ENCODE assay signal across 8 mouse cellular contexts in genomic region chr2:181038644-181039355, GRCm38 (mm10). TPM values are rescaled to one million over a fixed set of nuclear protein-coding genes. Genes with fewer than 3 reads are reported as not detected.
DNase-seq lines count a peak whose midpoint lies in the region; ATAC-seq and TF ChIP-seq lines count a peak whose summit lies in the region.

No protein-coding gene starts in this region.

- peaks cover 21% of the 10 kb centered on the region for H3K4me1 ChIP-seq in forebrain, embryonic 14.5 days (ENCODE audit: control insufficient read depth, insufficient read depth, low read length)
- peaks cover 13% of the 10 kb centered on the region for H3K4me1 ChIP-seq in kidney, postnatal 0 days (replicated peaks; ENCODE audit: insufficient read depth, low read length)
- H3K4me1 ChIP-seq in midbrain, embryonic 16.5 days (ENCODE audit: control insufficient read depth, insufficient read depth, low read length), result peaks cover 37% of the 10 kb centered on the region

- 1% methylated on average over 52 of the region's 63 CpGs for WGBS in forebrain, embryonic 14.5 days
- WGBS in kidney, postnatal 0 days, result under 1% methylated on average over 55 of the region's 63 CpGs
- WGBS in midbrain, embryonic 16.5 days, result under 1% methylated on average over 59 of the region's 63 CpGs

- no peaks in the 10 kb centered on the region for H3K9me3 ChIP-seq in forebrain, embryonic 14.5 days (replicated peaks; ENCODE audit: control insufficient read depth, low read length)
- H3K9me3 ChIP-seq in kidney, postnatal 0 days (replicated peaks; ENCODE audit: low read length), result no peaks in the 10 kb centered on the region
- no peaks in the 10 kb centered on the region for H3K9me3 ChIP-seq in midbrain, embryonic 16.5 days (replicated peaks; ENCODE audit: control insufficient read depth, low read length, poor library complexity, severe bottlenecking)

- peaks cover 18% of the 10 kb centered on the region for H3K27me3 ChIP-seq in forebrain, embryonic 14.5 days (replicated peaks; ENCODE audit: control insufficient read depth, insufficient read depth, low read length)
- H3K27me3 ChIP-seq in kidney, postnatal 0 days (ENCODE audit: insufficient read depth, low read length), result 0 out of 2 replicates have a peak, but pooled peaks cover 10% of the 10 kb centered on the region
- H3K27me3 ChIP-seq in midbrain, embryonic 16.5 days (ENCODE audit: control insufficient read depth, insufficient read depth, low read depth, low read length), result no peaks in the 10 kb centered on the region

- ATAC-seq in forebrain, embryonic 14.5 days, result peak; percentile 63
- 0 out of 2 replicates have a peak, but pooled peaks have one; percentile 12 for ATAC-seq in kidney, postnatal 0 days (replicated peaks; ENCODE audit: low FRiP score, low read depth)
- ATAC-seq in midbrain, embryonic 16.5 days, result peak; percentile 12; the same call in 1 of the 2 replicates
- no peak for ATAC-seq in activated CD4-positive, CD25-positive, alpha-beta regulatory T cell, adult 4 months

- no peak for TF ChIP-seq CTCF in layer of hippocampus, adult 2 months (conservative IDR thresholded peaks at IDR 0.05)
- TF ChIP-seq CTCF in kidney, postnatal 0 days (IDR thresholded peaks at IDR 0.05; ENCODE audit: low read depth), result no peak

- H3K9ac ChIP-seq in forebrain, embryonic 14.5 days (ENCODE audit: low read length), result peak overlapping the region; percentile 62
- H3K9ac ChIP-seq in kidney, postnatal 0 days (ENCODE audit: low read depth, low read length), result peak overlapping the region; percentile 49; the same call in 1 of the 2 replicates
- peak overlapping the region; percentile 81 for H3K9ac ChIP-seq in midbrain, embryonic 16.5 days (ENCODE audit: low read depth, low read length)

- H3K36me3 ChIP-seq in forebrain, embryonic 14.5 days (ENCODE audit: control insufficient read depth, insufficient read depth, low read length), result no peaks in the 10 kb centered on the region
- no peaks in the 10 kb centered on the region for H3K36me3 ChIP-seq in kidney, postnatal 0 days (ENCODE audit: insufficient read depth, low read length)
- no peaks in the 10 kb centered on the region for H3K36me3 ChIP-seq in midbrain, embryonic 16.5 days (ENCODE audit: control insufficient read depth, insufficient read depth, low read length)

- H3K27ac ChIP-seq in layer of hippocampus, adult 2 months, result peak overlapping the region; percentile 65
- H3K27ac ChIP-seq in forebrain, embryonic 14.5 days (ENCODE audit: low read depth, low read length), result no peak overlapping the region
- no peak overlapping the region for H3K27ac ChIP-seq in kidney, postnatal 0 days
- H3K27ac ChIP-seq in midbrain, embryonic 16.5 days (ENCODE audit: low read length), result peak overlapping the region; percentile 64

- peak overlapping the region; percentile 92 for H3K4me2 ChIP-seq in forebrain, embryonic 14.5 days (ENCODE audit: low read length)
- peak overlapping the region; percentile 96 for H3K4me2 ChIP-seq in kidney, postnatal 0 days (ENCODE audit: low read length)
- H3K4me2 ChIP-seq in midbrain, embryonic 16.5 days (ENCODE audit: low read length), result peak overlapping the region; percentile 85

- DNase-seq in layer of hippocampus, adult 2 months (ENCODE audit: low spot score in 2 of 2), result no peak
- DNase-seq in layer of hippocampus, adult 11-12 months (ENCODE audit: low spot score), result no peak
- peak; percentile 61 to 62 for DNase-seq in adrenal gland, postnatal 36 days
- DNase-seq in forebrain, embryonic 14.5 days (ENCODE audit: low spot score), result peak; percentile 45
- peak; percentile 25 for DNase-seq in kidney, postnatal 0 days (ENCODE audit: low spot score)
- DNase-seq in c-Kit-positive CD71-positive TER-119-positive erythroid progenitor cells, embryonic 14.5 days (ENCODE audit: low spot score), result no peak

- peak overlapping the region; percentile 65 for H3K4me3 ChIP-seq in layer of hippocampus, adult 2 months
- H3K4me3 ChIP-seq in forebrain, embryonic 14.5 days (ENCODE audit: low read depth, low read length), result peak overlapping the region; percentile 59
- peak overlapping the region; percentile 55 for H3K4me3 ChIP-seq in kidney, postnatal 0 days (replicated peaks; ENCODE audit: low read depth, low read length)
- H3K4me3 ChIP-seq in midbrain, embryonic 16.5 days (ENCODE audit: low read depth, low read length), result peak overlapping the region; percentile 81

RNA-seq across cellular contexts. Expression of gene Chrna4, which starts 4.5 kb away (rescaled TPM):
- 10 to 100 TPM; 14.1 to 15.7 TPM for total RNA-seq in layer of hippocampus, adult 2 months (2021)
- 10 to 100 TPM in 1 of 2 experiments, 1 to 10 TPM in 1; 5.1 to 20.0 TPM for total RNA-seq in adrenal gland, postnatal 36 days (2021)
- polyA plus RNA-seq in forebrain, embryonic 14.5 days (2014; fragmentation: Nextera tagmentation; extraction: Ambion mirVana), result 13.1 and 14.3 TPM in 2 replicates
- polyA plus RNA-seq in kidney, postnatal 0 days (2015; fragmentation: Nextera tagmentation; extraction: Ambion mirVana), result 2.6 and 3.5 TPM in 2 replicates
- 46.9 and 48.3 TPM in 2 replicates for polyA plus RNA-seq in midbrain, embryonic 16.5 days (2015; fragmentation: Nextera tagmentation; extraction: Ambion mirVana)
- polyA plus RNA-seq in activated CD4-positive, CD25-positive, alpha-beta regulatory T cell, adult 4 months (2017; shearing (Covaris generic)), result not detected

RNA-seq across cellular contexts. Expression of gene Col20a1, which starts 52.5 kb away (rescaled TPM):
- total RNA-seq in layer of hippocampus, adult 2 months (2021), result 1 to 10 TPM; 2.7 to 5.4 TPM
- total RNA-seq in adrenal gland, postnatal 36 days (2021), result 1 to 10 TPM; 1.7 to 4.3 TPM
- 0.07 and 0.10 TPM in 2 replicates for polyA plus RNA-seq in forebrain, embryonic 14.5 days (2014; fragmentation: Nextera tagmentation; extraction: Ambion mirVana)
- polyA plus RNA-seq in kidney, postnatal 0 days (2015; fragmentation: Nextera tagmentation; extraction: Ambion mirVana), result 0.34 and 0.41 TPM in 2 replicates
- 0.11 and 0.19 TPM in 2 replicates for polyA plus RNA-seq in midbrain, embryonic 16.5 days (2015; fragmentation: Nextera tagmentation; extraction: Ambion mirVana)
- polyA plus RNA-seq in activated CD4-positive, CD25-positive, alpha-beta regulatory T cell, adult 4 months (2017; shearing (Covaris generic)), result under 1 TPM; 0.20 to 0.31 TPM

Comparison
In these comparisons a context has a peak if more than half of its experiments do, and no peak if none do; other contexts are left out.
1. DNase-seq: peak in adrenal gland, postnatal 36 days (2 of 2), forebrain, embryonic 14.5 days (single experiment) and kidney, postnatal 0 days (single experiment); none in layer of hippocampus, adult 2 months (0 of 2), layer of hippocampus, adult 11-12 months (single experiment) and c-Kit-positive CD71-positive TER-119-positive erythroid progenitor cells, embryonic 14.5 days (single experiment).
2. H3K27ac ChIP-seq: peak in layer of hippocampus, adult 2 months (single experiment) and midbrain, embryonic 16.5 days (single experiment); none in forebrain, embryonic 14.5 days (single experiment) and kidney, postnatal 0 days (single experiment).
3. Peak in every context shown above with its lines, with median percentiles within 50 percentile points of each other: H3K4me3 ChIP-seq, H3K4me2 ChIP-seq and H3K9ac ChIP-seq.